Mouse (Mus musculus) heart, postnatal 0 days (tissue): ENCODE results near the gene Actrt3. TPM values are rescaled to one million over a fixed set of nuclear protein-coding genes. Genes with fewer than 3 reads are reported as not detected.
A peak's percentile ranks its signal among the peaks of the same experiment; 100 is the strongest.
"Not testable (repeated sequence)": the region's sequence is repeated elsewhere in the genome, so short reads cannot be mapped to it uniquely, and the experiment has no call there.

Experiments
- ATAC-seq: fragments of 200-750 bp; cut with Nextera tagmentation; 2 replicates; pipeline ENCODE4 v1.8.0; 2017; ENCODE audit warnings: low read depth, moderate number of reproducible peaks, moderate library complexity; ENCODE audit not compliant: insufficient read depth
- DNase-seq: peaks from one replicate; pipeline ENCODE4 v3.0.0-alpha.2; 2016; ENCODE audit warnings: low spot score
- H3K27ac ChIP-seq: fragments of 300-500 bp; sonication (generic); 2 replicates; pipeline ENCODE4 v1.5.1; 2014; ENCODE audit warnings: low read depth, mild to moderate bottlenecking
- H3K27me3 ChIP-seq: fragments of 300-500 bp; sonication (generic); 2 replicates; pipeline ENCODE4 v1.6.1; 2014; ENCODE audit warnings: low read length, mixed read lengths; ENCODE audit not compliant: control insufficient read depth, insufficient read depth
- H3K36me3 ChIP-seq: fragments of 300-500 bp; sonication (generic); replicated peaks from 2 replicates; pipeline ENCODE4 v1.6.1; 2014; ENCODE audit warnings: low read length, mixed read lengths; ENCODE audit not compliant: control insufficient read depth, insufficient read depth
- H3K4me1 ChIP-seq: fragments of 300-500 bp; sonication (generic); 2 replicates; pipeline ENCODE4 v1.6.1; 2014; ENCODE audit warnings: antibody characterized with exemption; ENCODE audit not compliant: control insufficient read depth, insufficient read depth
- H3K4me2 ChIP-seq: fragments of 300-500 bp; sonication (generic); 2 replicates; pipeline ENCODE4 v1.6.1; 2014; ENCODE audit warnings: low read depth, mild to moderate bottlenecking, low read length, moderate library complexity
- H3K4me3 ChIP-seq: fragments of 300-500 bp; sonication (generic); 2 replicates; pipeline ENCODE4 v1.5.1; 2014; ENCODE audit warnings: low read depth, low read length
- H3K9ac ChIP-seq: fragments of 300-500 bp; sonication (generic); replicated peaks from 2 replicates; pipeline ENCODE4 v1.6.1; 2014; ENCODE audit warnings: low read depth, low read length, mixed read lengths
- H3K9me3 ChIP-seq: fragments of 300-500 bp; sonication (generic); replicated peaks from 2 replicates; pipeline ENCODE4 v1.6.1; 2016; ENCODE audit warnings: low read length; ENCODE audit not compliant: control insufficient read depth
- CTCF ChIP-seq: IDR thresholded peaks from 2 replicates; pipeline ENCODE4 v1.5.1; 2016; ENCODE audit warnings: antibody characterized with exemption, control low read depth, low read depth
- EP300 ChIP-seq: IDR thresholded peaks from 2 replicates; pipeline ENCODE4 v1.6.1; 2016; ENCODE audit warnings: antibody characterized with exemption, low read depth
- WGBS: fragments of 180-500 bp; shearing (Covaris S2); extraction: QIAGEN DNeasy Blood & Tissue Kit; methylation state at CpG from one replicate; pipeline ENCODE4 v1.1.7; 2014; 5-methylcytosine and 5-hydroxymethylcytosine counted together
- polyA plus RNA-seq: library from polyadenylated mRNA; unstranded; fragments of >200 nt; fragmentation: Nextera tagmentation; extraction: Ambion mirVana; gene quantifications from 2 replicates; pipeline ENCODE4 v1.2.1, GENCODE M21; 2015
- total RNA-seq: library from RNA; depleted of rRNA; stranded (reverse); fragments of >200 nt; gene quantifications from 2 replicates; pipeline ENCODE4 v1.2.3, GENCODE M21; 2014; ENCODE audit warnings: low replicate concordance

Actrt3 gene
- total and polyA plus RNA-seq, 2 experiments from 2014 or later: not detected

DNA sequence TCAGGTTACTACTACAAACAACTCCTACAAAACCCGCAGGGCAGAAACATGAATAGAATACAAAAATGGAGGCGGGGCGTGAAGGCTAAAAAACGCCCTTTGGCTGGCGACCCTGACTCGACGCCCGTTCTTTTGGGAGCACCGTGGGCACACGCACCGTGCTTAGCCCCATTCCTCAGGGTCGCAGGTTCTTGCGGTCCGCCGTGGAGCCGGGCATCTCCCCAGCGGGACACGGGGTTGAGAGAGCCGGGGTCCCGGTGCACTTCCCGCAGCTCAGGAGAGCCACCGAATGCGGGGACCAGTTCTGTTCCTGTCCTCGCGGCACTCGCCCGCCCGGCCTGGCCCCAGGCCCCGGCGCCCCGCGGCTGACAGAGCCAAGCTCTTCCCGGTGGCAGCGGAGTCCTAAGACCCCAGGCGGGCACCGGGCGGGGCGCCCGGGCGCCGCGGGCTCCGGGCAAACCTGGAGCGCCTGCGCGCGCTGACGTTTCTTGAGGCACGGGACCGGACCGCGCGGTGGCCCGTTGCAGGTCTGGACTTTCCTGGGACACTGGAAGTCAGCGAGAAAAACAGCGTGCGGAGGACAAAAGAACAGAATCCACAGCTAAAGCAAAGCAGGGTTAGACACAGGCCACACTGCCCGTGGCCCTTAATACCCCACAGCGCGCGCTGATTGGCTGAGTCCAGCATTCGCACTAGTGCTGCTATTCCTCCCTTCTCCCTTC, 4.5 kb downstream of the Actrt3 start:
- DNase-seq (peak; percentile 27), ATAC-seq (peak; percentile 54; the same call in 1 of the 2 replicates)
- no peaks in the 10 kb centered on the region for H3K27me3 ChIP-seq
- under 1% methylated on average over 55 of the region's 62 CpGs for WGBS
- H3K9ac ChIP-seq: peak overlapping the region; percentile 75
- H3K4me2 ChIP-seq: peak overlapping the region; percentile 89
- peak overlapping the region; percentile 36; the same call in 1 of the 2 replicates for H3K27ac ChIP-seq
- no peaks in the 10 kb centered on the region for H3K9me3 ChIP-seq
- H3K36me3 ChIP-seq: no peaks in the 10 kb centered on the region
- no peak for TF ChIP-seq EP300
- TF ChIP-seq CTCF: no peak
- peaks cover 8% of the 10 kb centered on the region for H3K4me1 ChIP-seq
- peak overlapping the region; percentile 64 for H3K4me3 ChIP-seq

DNA sequence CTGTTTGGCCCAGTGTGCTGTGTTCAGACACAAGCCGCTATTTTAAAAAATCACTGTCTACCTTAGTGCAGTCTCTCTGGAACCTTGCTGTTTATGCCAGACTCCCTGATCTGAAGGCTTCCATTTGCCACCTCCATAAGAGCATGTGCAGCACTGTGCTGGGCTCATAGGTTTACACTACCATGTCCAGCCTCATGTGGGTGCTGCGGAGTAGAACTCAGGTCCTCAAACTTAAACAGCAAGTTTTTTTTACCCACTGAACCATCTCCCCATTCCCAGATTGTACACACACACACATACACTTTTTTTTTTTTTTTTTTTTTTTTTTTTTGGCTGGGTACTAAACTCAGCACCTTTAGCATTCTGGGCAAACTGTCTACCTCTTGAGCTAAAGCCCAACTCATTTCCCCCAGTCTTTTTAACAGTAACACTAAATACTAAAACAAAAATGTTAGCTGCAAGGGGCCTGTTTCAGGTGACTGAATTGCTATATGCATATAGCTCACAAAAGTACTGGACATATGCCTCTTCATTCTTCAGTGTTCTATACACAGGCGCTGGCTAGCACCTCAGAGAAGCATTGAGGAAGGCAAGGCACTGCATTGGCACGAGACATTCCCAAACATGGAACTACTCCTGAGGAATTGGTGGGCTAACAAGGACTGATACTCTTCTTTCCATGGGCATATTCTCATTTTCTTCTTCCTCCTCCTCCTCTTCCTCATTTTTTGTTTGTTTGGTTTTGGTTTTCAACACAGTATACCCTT, 5.8 kb downstream of the Actrt3 start:
- no peak overlapping the region for H3K4me3 ChIP-seq
- no peak overlapping the region for H3K27ac ChIP-seq
- no peaks in the 10 kb centered on the region for H3K9me3 ChIP-seq
- DNase-seq (no peak), ATAC-seq (no peak)
- WGBS: 76% methylated on average over 4 of the region's 4 CpGs
- no peak overlapping the region for H3K4me2 ChIP-seq
- H3K4me1 ChIP-seq: no peaks in the 10 kb centered on the region
- H3K36me3 ChIP-seq: no peaks in the 10 kb centered on the region
- H3K27me3 ChIP-seq: no peaks in the 10 kb centered on the region
- H3K9ac ChIP-seq: no peak overlapping the region
- TF ChIP-seq CTCF (peak; percentile 15; the same call in 1 of the 2 replicates), EP300 (no peak)

DNA sequence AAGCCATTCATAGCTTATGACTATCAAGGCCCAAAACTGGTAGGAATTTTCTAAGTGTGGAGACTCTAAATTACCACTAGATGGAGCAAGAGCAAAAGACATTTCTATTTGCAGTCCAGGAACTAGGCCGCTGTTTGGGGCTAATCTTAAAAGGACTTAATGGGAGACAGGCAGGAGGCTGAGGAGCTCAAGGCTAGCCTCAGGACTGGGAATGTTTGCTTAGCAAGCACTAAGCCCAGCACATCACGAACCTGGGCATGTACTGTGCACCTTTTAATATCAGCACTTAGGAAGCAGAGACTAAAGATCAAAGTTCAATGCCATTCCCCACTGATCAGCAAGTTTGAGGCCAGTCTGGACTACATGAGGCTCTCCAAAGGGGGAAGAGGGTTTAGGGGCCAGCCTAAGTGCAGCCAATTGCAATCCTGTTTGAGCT, 7.3 kb downstream of the Actrt3 start:
- H3K4me2 ChIP-seq: no peak overlapping the region
- H3K4me1 ChIP-seq: no peaks in the 10 kb centered on the region
- H3K9me3 ChIP-seq: no peaks in the 10 kb centered on the region
- TF ChIP-seq CTCF: peak; percentile 69
- TF ChIP-seq EP300: no peak
- H3K9ac ChIP-seq: no peak overlapping the region
- no peaks in the 10 kb centered on the region for H3K36me3 ChIP-seq
- H3K27ac ChIP-seq: no peak overlapping the region
- no peak overlapping the region for H3K4me3 ChIP-seq
- 2% methylated on average over 2 of the region's 2 CpGs for WGBS
- ATAC-seq (peak; percentile 32), DNase-seq (peak; percentile 87)
- H3K27me3 ChIP-seq: no peaks in the 10 kb centered on the region

DNA sequence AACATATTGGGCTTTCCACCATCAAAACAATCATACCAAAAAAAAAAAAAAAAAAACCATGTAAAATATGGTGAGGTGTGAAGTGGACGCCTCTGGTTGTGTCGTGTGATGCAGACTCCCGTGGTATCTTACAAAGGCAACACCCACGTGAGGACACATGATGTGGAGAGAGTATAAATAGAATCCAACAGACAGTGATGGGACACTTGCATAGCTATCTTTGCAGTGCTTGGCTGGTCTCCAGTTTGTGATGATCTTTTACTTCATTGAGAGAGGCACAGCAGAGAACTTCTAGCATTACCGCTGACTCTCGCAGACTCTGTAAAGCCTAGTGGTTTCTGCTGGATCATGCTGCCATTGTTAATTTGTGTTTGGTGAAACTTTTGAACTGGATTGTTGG, 10.9 kb downstream of the Actrt3 start:
- ATAC-seq: 0 out of 2 replicates have a peak, but pooled peaks have one; percentile 41
- WGBS: 37% methylated on average over 6 of the region's 6 CpGs

DNA sequence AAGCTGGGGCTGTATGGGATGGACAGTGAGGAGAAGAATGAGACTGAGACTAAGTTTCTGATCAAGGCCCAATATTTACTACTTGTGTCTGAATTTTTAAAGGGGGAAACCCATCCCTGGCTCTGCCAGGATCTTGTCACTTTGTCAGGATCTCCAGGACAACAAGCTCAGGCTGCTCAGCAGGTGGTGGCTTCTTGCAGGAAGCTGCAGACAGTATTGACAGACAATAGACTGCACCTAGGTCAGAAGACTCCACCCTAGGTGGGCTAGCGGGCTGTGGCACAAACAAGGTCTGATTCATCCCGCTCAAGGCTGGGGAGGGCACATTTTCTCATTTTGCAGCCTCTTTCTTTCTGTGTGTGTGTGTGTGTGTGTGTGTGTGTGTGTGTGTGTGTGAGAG, 26.2 kb downstream of the Actrt3 start:
- ATAC-seq: no peak
- no peaks in the 10 kb centered on the region for H3K27me3 ChIP-seq
- no peak overlapping the region for H3K4me2 ChIP-seq
- H3K9me3 ChIP-seq: no peaks in the 10 kb centered on the region
- 10% methylated on average over 2 of the region's 2 CpGs for WGBS
- no peak overlapping the region for H3K9ac ChIP-seq
- TF ChIP-seq CTCF (no peak), EP300 (no peak)
- H3K27ac ChIP-seq: no peak overlapping the region
- H3K36me3 ChIP-seq: no peaks in the 10 kb centered on the region
- no peak for DNase-seq
- H3K4me3 ChIP-seq: no peak overlapping the region
- no peaks in the 10 kb centered on the region for H3K4me1 ChIP-seq

More for the DNA sequence above, 10.9 kb downstream of the Actrt3 start:
- H3K27me3 ChIP-seq: no peaks in the 10 kb centered on the region
- H3K9me3 ChIP-seq: no peaks in the 10 kb centered on the region
- H3K4me1 ChIP-seq: no peaks in the 10 kb centered on the region
- no peak for TF ChIP-seq CTCF
- no peak for TF ChIP-seq EP300
- H3K27ac ChIP-seq: no peak overlapping the region
- no peak overlapping the region for H3K9ac ChIP-seq
- H3K4me2 ChIP-seq: no peak overlapping the region
- H3K4me3 ChIP-seq: no peak overlapping the region
- no peaks in the 10 kb centered on the region for H3K36me3 ChIP-seq
- no peak for DNase-seq

DNA sequence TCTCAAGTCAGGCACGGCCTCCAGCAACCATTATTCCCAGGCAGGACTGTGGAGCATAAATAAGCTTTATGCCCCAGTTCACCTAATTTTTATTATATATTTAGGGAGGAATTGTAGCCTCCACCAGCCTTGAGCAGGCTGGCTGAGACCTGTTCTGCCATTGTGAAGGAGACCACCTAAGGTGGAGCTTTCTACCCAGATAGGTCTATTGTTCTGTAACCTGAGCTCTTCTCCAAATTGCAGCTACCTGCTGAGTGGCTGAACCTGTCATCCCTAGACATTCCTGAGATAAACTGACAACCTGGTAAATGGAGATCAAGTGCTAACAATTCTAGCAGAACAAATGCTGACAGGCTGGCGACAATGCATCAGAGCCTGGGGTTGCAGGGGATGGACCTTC, 33.4 kb downstream of the Actrt3 start:
- not testable (repeated sequence) for H3K4me2 ChIP-seq, H3K9me3 ChIP-seq, ATAC-seq, H3K27ac ChIP-seq, H3K4me1 ChIP-seq, H3K27me3 ChIP-seq, H3K9ac ChIP-seq, H3K36me3 ChIP-seq, DNase-seq, H3K4me3 ChIP-seq
- 86% methylated on average over 1 of the region's 2 CpGs for WGBS
